23 mouse cellular contexts compared by ENCODE assay signal in genomic region chr3:32393986-32394385, GRCm38 (mm10). TPM values are rescaled to one million over a fixed set of nuclear protein-coding genes. Genes with fewer than 3 reads are reported as not detected.
A peak's percentile ranks its signal among the peaks of the same experiment; 100 is the strongest.
DNase-seq lines count a peak whose midpoint lies in the region; ATAC-seq and TF ChIP-seq lines count a peak whose summit lies in the region.
"Had no signal": no experiment of that assay in that cellular context is flagged by ENCODE, and none has a peak within 500 bp of the region (broad histone marks: within the 10 kb centered on the region; RNA-seq: fewer than 3 reads in every experiment).

No protein-coding gene starts in this region.

- H3K79me2 ChIP-seq in liver, adult 2 months (ENCODE audit: control insufficient read depth, insufficient read depth, low read length): no peaks in the 10 kb centered on the region; the same call in 1 of the 2 replicates

- TF ChIP-seq POLR2A in liver, adult 2 months (IDR thresholded peaks at IDR 0.05; ENCODE audit: extremely low read depth, insufficient read depth, low read length): no peak

- no peaks in the 10 kb centered on the region for H3K36me3 ChIP-seq in kidney, embryonic 14.5 days (ENCODE audit: control insufficient read depth, insufficient read depth, low read length)
- no peaks in the 10 kb centered on the region for H3K36me3 ChIP-seq in liver, adult 2 months (ENCODE audit: control insufficient read depth, insufficient read depth, low read length)
- no peaks in the 10 kb centered on the region for H3K36me3 ChIP-seq in liver, embryonic 16.5 days (ENCODE audit: control insufficient read depth, insufficient read depth)
- H3K36me3 ChIP-seq: embryonic facial prominence, embryonic 15.5 days; forebrain, embryonic 10.5 days; heart, embryonic 15.5 days; hindbrain, embryonic 13.5 days had no signal

- TF ChIP-seq CTCF in liver, adult 2 months (IDR thresholded peaks at IDR 0.05; ENCODE audit: low read depth, low read length): no peak

- no peaks in the 10 kb centered on the region for H3K9me3 ChIP-seq in kidney, embryonic 14.5 days (ENCODE audit: control insufficient read depth, low read length)
- H3K9me3 ChIP-seq in liver, embryonic 16.5 days (replicated peaks; ENCODE audit: control insufficient read depth, low read length): no peaks in the 10 kb centered on the region
- H3K9me3 ChIP-seq: embryonic facial prominence, embryonic 15.5 days; forebrain, embryonic 10.5 days; heart, embryonic 15.5 days; hindbrain, embryonic 13.5 days had no signal

- WGBS in kidney, embryonic 14.5 days: 86% methylated on average over 8 of the region's 8 CpGs
- WGBS in liver, adult 2 months: 32% methylated on average over 8 of the region's 8 CpGs
- 73% methylated on average over 8 of the region's 8 CpGs for WGBS in liver, embryonic 16.5 days (ENCODE audit: insufficient replicate concordance)

- no peaks in the 10 kb centered on the region for H3K27me3 ChIP-seq in kidney, embryonic 14.5 days (ENCODE audit: control insufficient read depth, insufficient read depth, low read length)
- H3K27me3 ChIP-seq in liver, adult 2 months (ENCODE audit: control insufficient read depth, insufficient read depth, low read length): no peaks in the 10 kb centered on the region
- no peaks in the 10 kb centered on the region for H3K27me3 ChIP-seq in liver, embryonic 16.5 days (ENCODE audit: control insufficient read depth, insufficient read depth, low read depth, low read length)
- H3K27me3 ChIP-seq: CH12.LX; embryonic facial prominence, embryonic 15.5 days; heart, embryonic 15.5 days; hindbrain, embryonic 13.5 days had no signal

- no peak for ATAC-seq in kidney, embryonic 14.5 days (ENCODE audit: low FRiP score, low TSS enrichment)
- no peak for ATAC-seq in liver, embryonic 16.5 days (ENCODE audit: low read depth)
- ATAC-seq: forebrain, embryonic 14.5 days had no signal

- no peak overlapping the region for H3K4me3 ChIP-seq in kidney, embryonic 14.5 days (ENCODE audit: low read length)
- H3K4me3 ChIP-seq in liver, adult 2 months (ENCODE audit: insufficient read depth, low read depth, low read length): no peak overlapping the region
- H3K4me3 ChIP-seq in liver, embryonic 16.5 days (ENCODE audit: low read depth, low read length): no peak overlapping the region
- H3K4me3 ChIP-seq: embryonic facial prominence, embryonic 15.5 days; erythroblast, embryonic 14.5 days; forebrain, embryonic 10.5 days; heart, embryonic 15.5 days; hindbrain, embryonic 13.5 days had no signal

- no peak overlapping the region for H3K4me2 ChIP-seq in kidney, embryonic 14.5 days (replicated peaks; ENCODE audit: low read depth, low read length)
- H3K4me2 ChIP-seq in liver, embryonic 16.5 days (ENCODE audit: low read depth, low read length): no peak overlapping the region
- H3K4me2 ChIP-seq: embryonic facial prominence, embryonic 15.5 days; heart, embryonic 11.5 days; heart, embryonic 15.5 days; hindbrain, embryonic 13.5 days had no signal

- H3K4me1 ChIP-seq in kidney, embryonic 14.5 days (ENCODE audit: control insufficient read depth, insufficient read depth, low read length): peaks cover 6% of the 10 kb centered on the region
- peaks cover 15% of the 10 kb centered on the region for H3K4me1 ChIP-seq in liver, adult 2 months (ENCODE audit: control insufficient read depth, insufficient read depth, low read length)
- H3K4me1 ChIP-seq in liver, embryonic 16.5 days (ENCODE audit: control insufficient read depth, low read depth, low read length): peaks cover 5% of the 10 kb centered on the region

- no peak overlapping the region for H3K9ac ChIP-seq in kidney, embryonic 14.5 days (ENCODE audit: low read depth, low read length)
- no peak overlapping the region for H3K9ac ChIP-seq in liver, adult 2 months (ENCODE audit: low read depth, low read length)
- H3K9ac ChIP-seq in liver, embryonic 16.5 days (ENCODE audit: low read depth, low read length): no peak overlapping the region
- H3K9ac ChIP-seq: embryonic facial prominence, embryonic 15.5 days; heart, embryonic 15.5 days; hindbrain, embryonic 13.5 days had no signal

- H3K27ac ChIP-seq in kidney, embryonic 14.5 days (ENCODE audit: low read depth, low read length): no peak overlapping the region
- H3K27ac ChIP-seq in liver, adult 2 months (replicated peaks; ENCODE audit: insufficient read depth, low read depth, low read length): peak overlapping the region; percentile 87
- H3K27ac ChIP-seq in liver, embryonic 16.5 days (ENCODE audit: low read length): peak overlapping the region; percentile 52
- H3K27ac ChIP-seq: embryonic facial prominence, embryonic 15.5 days; forebrain, embryonic 10.5 days; heart, embryonic 15.5 days; hindbrain, embryonic 13.5 days had no signal

- DNase-seq in kidney, adult 18-20 months: peak; percentile 57
- DNase-seq in liver, adult 2 months (ENCODE audit: extremely low read depth, low read depth, low spot score): peak; percentile 86
- DNase-seq in liver: no peak
- DNase-seq in kidney, postnatal 14 days: peak; percentile 35
- DNase-seq in cerebellum, postnatal 4 days (ENCODE audit: low spot score in 2 of 2): no peak
- DNase-seq in testis, postnatal 14 days (ENCODE audit: low spot score): no peak
- DNase-seq: adrenal gland, adult 2 months; adrenal gland, postnatal 25 days; cerebellum, adult 18-20 months; cerebellum, adult 9-11 months; embryo, embryonic 11 days; heart, adult 18-20 months; heart, postnatal 14 days had no signal

RNA-seq across cellular contexts. Expression of gene Pik3ca, which starts 3.5 kb away (rescaled TPM):
- 14.5 and 16.2 TPM in 2 replicates for polyA plus RNA-seq in kidney, embryonic 14.5 days (2014; fragmentation: Nextera tagmentation; extraction: Ambion mirVana)
- total RNA-seq in liver, adult 2 months (2014; rRNA removed): 21.1 and 23.1 TPM in 2 replicates
- polyA plus RNA-seq in liver, adult 2 months (2012; rRNA removed): 2.4 and 2.8 TPM in 2 replicates
- 1.8 and 2.9 TPM in 2 replicates for polyA plus RNA-seq in liver, embryonic 16.5 days (2015; fragmentation: Nextera tagmentation; extraction: Ambion mirVana)

RNA-seq across cellular contexts. Expression of gene Zmat3, which starts 28.2 kb away (rescaled TPM):
- 5.8 and 6.9 TPM in 2 replicates for polyA plus RNA-seq in kidney, embryonic 14.5 days (2014; fragmentation: Nextera tagmentation; extraction: Ambion mirVana)
- total RNA-seq in liver, adult 2 months (2014; rRNA removed): 1.2 and 1.7 TPM in 2 replicates
- 2.6 and 2.8 TPM in 2 replicates for polyA plus RNA-seq in liver, adult 2 months (2012; rRNA removed)
- polyA plus RNA-seq in liver, embryonic 16.5 days (2015; fragmentation: Nextera tagmentation; extraction: Ambion mirVana): 0.48 and 0.78 TPM in 2 replicates

Comparison
In these comparisons a context has a peak if more than half of its experiments do, and no peak if none do; other contexts are left out.
1. DNase-seq: peak in kidney, adult 18-20 months (single experiment), liver, adult 2 months (single experiment) and kidney, postnatal 14 days (single experiment); none in liver (single experiment), cerebellum, postnatal 4 days (0 of 2) and testis, postnatal 14 days (single experiment).